Mouse (Mus musculus) cerebellum, postnatal 10 days (tissue): Measurements from ENCODE around the gene Mras.

Source experiments
- DNase-seq, 2 experiments: peaks; one replicate each; pipeline ENCODE4 v3.0.0; 2021; ENCODE audit warnings: mixed read lengths in 2 of 2

Gene Mras

GRCm38 (mm10) chr9:99439064-99439463 lies 1.9 kb upstream of the Mras start:
- DNase-seq: peak; percentile 51 to 68

GRCm38 (mm10) chr9:99437781-99438565 lies 792 bp upstream of the Mras start:
- DNase-seq: no peak

- DNase-seq: peak; percentile 86 to 88
Measured at GRCm38 (mm10) chr9:99436182-99437030, 775 bp downstream of the Mras start.

GRCm38 (mm10) chr9:99435619-99436181 lies 1.5 kb downstream of the Mras start:
- peak; percentile 90 for DNase-seq

- DNase-seq: no peak
Measured at GRCm38 (mm10) chr9:99434892-99435618, 2.1 kb downstream of the Mras start.

GRCm38 (mm10) chr9:99432478-99432877 lies 4.7 kb downstream of the Mras start:
- no peak for DNase-seq

- peak; percentile 63 to 75 for DNase-seq
Measured at GRCm38 (mm10) chr9:99431963-99432362, 5.2 kb downstream of the Mras start.

GRCm38 (mm10) chr9:99431346-99431745 lies 5.8 kb downstream of the Mras start:
- no peak for DNase-seq

- no peak for DNase-seq
Measured at GRCm38 (mm10) chr9:99430806-99431205, 6.4 kb downstream of the Mras start.

GRCm38 (mm10) chr9:99429845-99430244 lies 7.3 kb downstream of the Mras start:
- DNase-seq: no peak

GRCm38 (mm10) chr9:99428601-99429331 lies 8.4 kb downstream of the Mras start:
- DNase-seq: no peak

- DNase-seq: no peak
Measured at GRCm38 (mm10) chr9:99425262-99425661, 11.9 kb downstream of the Mras start.

- DNase-seq: no peak
Measured at GRCm38 (mm10) chr9:99424574-99424863, 12.7 kb downstream of the Mras start.

- no peak for DNase-seq
Measured at GRCm38 (mm10) chr9:99423692-99424573, 13.2 kb downstream of the Mras start.

- DNase-seq: no peak
Measured at GRCm38 (mm10) chr9:99421914-99422313, 15.3 kb downstream of the Mras start.

- no peak for DNase-seq
Measured at GRCm38 (mm10) chr9:99419951-99420701, 17.1 kb downstream of the Mras start.

GRCm38 (mm10) chr9:99418377-99418776 lies 18.8 kb downstream of the Mras start:
- DNase-seq: peak; percentile 80 to 82

- DNase-seq: peak in 1 of 2 experiments; percentile 66
Measured at GRCm38 (mm10) chr9:99417288-99417846, 19.8 kb downstream of the Mras start.

GRCm38 (mm10) chr9:99416809-99417208 lies 20.4 kb downstream of the Mras start:
- no peak for DNase-seq

GRCm38 (mm10) chr9:99411785-99412184 lies 25.4 kb downstream of the Mras start:
- DNase-seq: no peak
